Mouse (Mus musculus): ENCODE data around the gene Nat8l.

DNA sequence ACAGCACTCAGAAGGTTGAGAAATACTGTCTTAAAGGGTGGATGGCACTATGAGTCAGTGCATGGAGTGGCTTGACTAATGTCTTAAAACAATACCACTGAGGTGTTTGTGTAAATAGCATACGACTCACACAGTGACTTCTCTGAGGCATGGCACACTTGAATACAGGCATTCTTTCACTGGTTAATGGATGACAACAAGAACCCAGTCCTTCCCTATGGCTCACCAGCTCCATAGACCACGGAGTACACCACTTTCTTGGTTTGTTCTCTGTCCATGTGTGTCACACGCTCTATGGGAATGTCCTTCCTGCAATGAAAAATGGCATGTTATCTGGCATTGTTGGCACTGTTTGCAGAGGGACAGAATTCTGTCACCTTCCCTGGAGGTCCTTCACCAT is 36.7 kb downstream of the Nat8l start:
- TF ChIP-seq POLR2A (IDR thresholded peaks at IDR 0.05; ENCODE audit: low read depth, low read length) (no peak), MEF2A (IDR thresholded peaks at IDR 0.05; ENCODE audit: borderline replicate concordance, low read depth, low read length) (no peak), EP300 (IDR thresholded peaks at IDR 0.05; ENCODE audit: low read length) (no peak), CTCF (conservative IDR thresholded peaks at IDR 0.05 in 1 of 2, IDR thresholded peaks at IDR 0.05 in 1 of 2; ENCODE audit: low read depth in 2 of 2, low read length in 2 of 2) (no peak), ZC3H11A (IDR thresholded peaks at IDR 0.05; ENCODE audit: low read depth, low read length) (no peak), SIN3A (IDR thresholded peaks at IDR 0.05; ENCODE audit: low read length) (no peak), KAT2A (IDR thresholded peaks at IDR 0.05; ENCODE audit: insufficient replicate concordance, low read length) (no peak), USF2 (conservative IDR thresholded peaks at IDR 0.05; ENCODE audit: low read depth, low read length) (no peak), NRF1 (IDR thresholded peaks at IDR 0.05; ENCODE audit: low read depth, low read length) (no peak), JUND (conservative IDR thresholded peaks at IDR 0.05; ENCODE audit: low read depth, low read length) (no peak), ZMIZ1 (IDR thresholded peaks at IDR 0.05; ENCODE audit: low read depth, low read length) (no peak), MAFK (IDR thresholded peaks at IDR 0.05; ENCODE audit: insufficient replicate concordance, low read length) (no peak)
